Mouse (Mus musculus): ENCODE measurements around the gene Arhgap15. TPM values are rescaled to one million over a fixed set of nuclear protein-coding genes. Genes with fewer than 3 reads are reported as not detected.

The Arhgap15 gene
- polyA plus RNA-seq, 1 experiment: 0.63 TPM

Other genes starting within 250 kb of the Arhgap15 start
- gene Kynu, start 193.5 kb upstream of the Arhgap15 start, polyA plus RNA-seq (2012; rRNA removed): 0.04 and 0.10 TPM in 2 replicates

All from gonadal fat pad, adult 2 months (tissue).